Mouse (Mus musculus): ENCODE measurements at regions not wholly inside any gene's neighbourhood (a gene's known extent, or its start where the extent isn't known, plus 50 kb on each side); places are given as distances from the start of the nearest gene placed in this dataset.

DNA sequence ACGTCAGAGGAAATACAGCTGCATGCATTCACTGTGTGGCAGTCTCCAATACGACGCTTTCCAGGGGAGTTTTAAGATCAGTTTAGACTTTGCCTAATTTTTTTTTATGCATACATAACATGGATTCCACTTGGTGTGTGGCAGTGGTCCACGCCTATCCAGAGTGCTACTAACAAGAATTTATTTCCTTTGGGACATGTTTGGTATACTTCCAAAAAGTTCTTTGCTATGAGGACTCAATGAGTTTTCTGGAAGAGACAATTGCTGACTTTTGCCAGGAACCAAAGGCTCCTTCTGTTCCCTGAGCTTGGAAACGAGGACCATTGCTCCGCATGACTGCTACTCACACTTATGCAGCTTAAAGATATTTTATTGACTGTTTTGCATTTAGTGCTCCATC lies 59.2 kb downstream of the Marcks start:
- TF ChIP-seq ZNF384 (IDR thresholded peaks at IDR 0.05; ENCODE audit: low read depth, low read length), result no peak
- no peak for TF ChIP-seq CHD2 (IDR thresholded peaks at IDR 0.05; ENCODE audit: low read depth, low read length)
